Mouse (Mus musculus) frontal cortex, postnatal 25 days (tissue): Measurements from ENCODE around the gene Atp13a1.

ENCODE experiments used
- DNase-seq, 2 experiments: peaks; one replicate each; pipeline ENCODE4 v3.0.0; 2022; ENCODE audit warnings: low spot score in 2 of 2

The Atp13a1 gene

DNA sequence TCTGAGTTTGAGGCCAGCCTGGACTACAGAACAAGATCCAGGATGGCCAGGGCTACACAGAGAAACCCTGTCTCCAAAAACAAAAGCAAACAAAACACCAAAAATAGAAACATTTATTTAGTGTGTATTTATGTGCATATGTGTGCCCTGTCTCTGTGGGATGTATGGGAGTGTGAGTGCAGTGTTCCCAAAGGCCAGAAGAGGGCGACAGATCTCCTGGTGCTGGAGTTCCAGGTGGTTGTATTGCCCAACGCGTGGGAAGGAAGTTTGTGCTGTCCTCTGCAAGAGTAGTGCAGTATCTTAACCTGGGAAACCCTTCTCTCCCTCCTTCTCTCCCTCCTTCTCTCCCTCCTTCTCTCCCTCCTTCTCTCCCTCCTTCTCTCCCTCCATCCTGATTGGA lies 58.9 kb downstream of the Atp13a1 start:
- no peak for DNase-seq

DNA sequence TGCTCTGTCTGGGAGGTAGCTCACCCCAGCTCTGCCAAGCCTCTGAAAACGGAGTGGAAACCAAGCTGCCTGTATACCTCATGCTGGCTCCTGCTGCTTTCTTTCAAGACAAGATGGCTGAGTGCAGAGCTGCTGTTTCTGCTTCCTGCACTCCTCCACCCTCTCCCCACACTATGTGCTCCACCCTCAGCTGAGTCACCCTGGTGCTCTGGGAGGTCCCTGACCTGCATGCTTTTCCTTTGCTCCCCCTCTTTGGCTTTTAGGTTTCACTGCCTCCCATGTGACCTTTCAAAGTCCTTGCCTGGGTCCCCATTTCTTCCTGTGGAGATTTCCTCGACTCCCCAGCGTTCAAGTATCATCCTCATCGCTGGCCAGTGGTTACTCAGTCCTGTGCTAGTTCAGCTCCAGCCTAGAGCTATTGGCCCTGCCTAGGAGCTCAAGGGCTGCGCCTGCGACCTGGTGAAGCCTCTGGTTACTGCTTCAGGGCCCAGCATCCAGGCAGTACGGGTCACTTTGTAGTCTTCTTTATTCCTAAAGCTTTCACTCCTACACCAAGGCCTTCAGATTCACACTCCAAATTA lies 60.1 kb downstream of the Atp13a1 start:
- no peak for DNase-seq

GRCm38 (mm10) chr8:69853869-69854268 lies 62.9 kb downstream of the Atp13a1 start:
- DNase-seq: no peak
